Mouse (Mus musculus): ENCODE measurements around the gene Colq. TPM values are rescaled to one million over a fixed set of nuclear protein-coding genes. Genes with fewer than 3 reads are reported as not detected.

Gene Colq
- polyA plus RNA-seq, 1 experiment: 0.16 TPM

DNA sequence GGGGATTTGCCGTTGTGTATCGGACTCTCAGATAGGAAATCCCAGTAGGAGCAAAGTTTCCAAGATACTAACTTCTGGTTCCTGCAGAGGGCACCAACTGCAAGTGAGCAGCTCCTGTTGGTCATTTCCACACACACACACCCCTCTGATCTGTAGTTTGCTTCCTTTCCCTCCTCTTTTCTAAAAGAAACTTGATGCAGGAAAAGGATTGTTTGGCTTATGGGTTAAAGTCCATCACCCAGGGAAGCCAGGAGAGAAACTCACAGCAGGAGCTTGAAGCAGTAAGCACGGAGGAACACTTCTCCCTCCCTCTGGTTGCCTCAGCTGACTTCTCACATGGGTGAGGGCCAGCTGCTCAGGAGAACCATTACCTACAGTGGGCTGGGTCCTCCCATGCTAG is 72.0 kb downstream of the Colq start:
- peak; percentile 3 for DNase-seq (ENCODE audit: low read depth)

DNA sequence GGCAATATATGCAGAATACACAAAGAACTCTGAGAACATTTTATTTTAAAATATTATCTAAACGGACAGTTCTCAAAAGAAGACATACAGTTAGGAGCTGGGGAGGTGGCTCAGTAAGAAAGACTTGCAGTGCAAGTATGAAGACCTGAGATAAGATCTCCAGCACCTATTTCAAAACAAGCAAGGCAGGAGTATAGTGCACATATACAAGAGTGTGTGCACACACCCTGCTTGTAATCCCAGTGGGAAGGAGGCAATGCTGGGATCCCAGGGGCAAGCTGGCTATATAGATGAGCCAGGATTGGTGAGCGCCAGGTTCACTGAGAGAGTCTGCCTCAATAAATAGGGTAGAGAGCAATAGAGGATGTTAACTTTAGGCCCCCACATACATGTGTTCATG is 75.2 kb downstream of the Colq start:
- DNase-seq (ENCODE audit: low read depth): no peak

More for the DNA sequence above, 72.0 kb downstream of the Colq start:
- TF ChIP-seq CTCF (IDR thresholded peaks at IDR 0.05; ENCODE audit: borderline replicate concordance, extremely low read depth, insufficient read depth, insufficient read length): peak; percentile 25; the same call in 1 of the 2 replicates
- no peak for TF ChIP-seq POLR2A (IDR thresholded peaks at IDR 0.05; ENCODE audit: borderline replicate concordance, extremely low read depth, insufficient read depth, insufficient read length, poor library complexity, severe bottlenecking)

DNA sequence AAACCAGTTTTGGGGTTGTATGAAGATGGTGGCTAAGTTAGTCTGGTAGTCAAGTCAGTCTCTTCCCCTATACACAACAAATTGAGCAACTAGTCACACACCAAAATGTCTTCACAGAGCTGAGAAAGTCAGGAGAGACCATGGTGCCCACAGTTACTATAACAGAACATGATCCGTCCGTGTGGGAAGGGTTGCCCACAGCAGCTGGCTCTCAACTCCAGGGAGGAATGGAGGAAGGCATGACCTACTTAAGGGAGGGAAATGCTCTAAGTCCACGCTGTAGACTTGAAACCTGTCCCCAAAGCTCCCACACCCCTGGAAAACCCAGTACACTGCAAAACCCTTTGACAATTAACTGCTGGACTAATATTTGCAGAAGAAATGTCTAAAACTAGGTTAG is 80.8 kb downstream of the Colq start:
- no peak for DNase-seq (ENCODE audit: low read depth)
- TF ChIP-seq POLR2A (IDR thresholded peaks at IDR 0.05; ENCODE audit: borderline replicate concordance, extremely low read depth, insufficient read depth, insufficient read length, poor library complexity, severe bottlenecking) (no peak), CTCF (IDR thresholded peaks at IDR 0.05; ENCODE audit: borderline replicate concordance, extremely low read depth, insufficient read depth, insufficient read length) (no peak)

More for the DNA sequence above, 75.2 kb downstream of the Colq start:
- TF ChIP-seq POLR2A (IDR thresholded peaks at IDR 0.05; ENCODE audit: borderline replicate concordance, extremely low read depth, insufficient read depth, insufficient read length, poor library complexity, severe bottlenecking) (no peak), CTCF (IDR thresholded peaks at IDR 0.05; ENCODE audit: borderline replicate concordance, extremely low read depth, insufficient read depth, insufficient read length) (no peak)

DNA sequence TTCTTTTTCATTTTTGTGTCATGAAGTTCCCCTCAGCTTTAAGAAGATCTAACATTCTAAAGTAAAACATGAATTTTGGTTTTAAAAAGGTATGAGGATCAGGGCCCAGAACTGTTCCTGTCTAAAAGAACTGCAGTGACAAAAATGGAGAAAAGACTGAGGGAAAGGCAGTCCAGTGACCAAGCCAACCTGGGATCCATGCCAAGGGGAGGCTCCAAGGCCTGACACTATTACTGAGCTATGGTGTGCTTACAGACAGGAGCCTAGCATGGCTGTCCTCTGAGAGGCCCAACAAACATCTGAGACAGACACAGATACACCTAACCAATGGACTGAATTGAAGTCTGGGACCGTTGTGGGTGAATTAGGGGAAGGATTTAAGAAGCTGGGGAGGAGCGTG is 81.2 kb downstream of the Colq start:
- TF ChIP-seq POLR2A (IDR thresholded peaks at IDR 0.05; ENCODE audit: borderline replicate concordance, extremely low read depth, insufficient read depth, insufficient read length, poor library complexity, severe bottlenecking): no peak
- TF ChIP-seq CTCF (IDR thresholded peaks at IDR 0.05; ENCODE audit: borderline replicate concordance, extremely low read depth, insufficient read depth, insufficient read length): no peak
- DNase-seq (ENCODE audit: low read depth): peak; percentile 14

DNA sequence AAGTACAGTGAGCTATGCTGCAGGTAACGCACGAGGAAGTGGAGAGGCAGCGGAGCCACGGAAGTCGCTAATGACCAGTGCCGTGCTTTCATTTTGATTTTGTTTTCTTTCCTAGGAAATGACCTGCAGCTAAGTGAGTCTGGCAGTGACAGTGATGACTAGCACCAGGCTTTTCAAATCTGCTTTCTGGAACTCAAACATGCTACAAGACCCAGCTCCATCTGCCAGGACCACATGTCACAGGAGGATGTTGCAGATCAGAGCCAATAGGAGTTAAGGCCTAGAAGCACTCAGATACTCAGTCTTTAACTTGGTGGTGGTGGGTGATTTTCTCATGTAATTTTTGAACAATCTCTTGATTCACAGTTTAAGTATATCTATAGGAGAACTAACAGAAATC is 84.7 kb downstream of the Colq start:
- TF ChIP-seq POLR2A (IDR thresholded peaks at IDR 0.05; ENCODE audit: borderline replicate concordance, extremely low read depth, insufficient read depth, insufficient read length, poor library complexity, severe bottlenecking) (no peak), CTCF (IDR thresholded peaks at IDR 0.05; ENCODE audit: borderline replicate concordance, extremely low read depth, insufficient read depth, insufficient read length) (no peak)
- DNase-seq (ENCODE audit: low read depth): peak; percentile 55

DNA sequence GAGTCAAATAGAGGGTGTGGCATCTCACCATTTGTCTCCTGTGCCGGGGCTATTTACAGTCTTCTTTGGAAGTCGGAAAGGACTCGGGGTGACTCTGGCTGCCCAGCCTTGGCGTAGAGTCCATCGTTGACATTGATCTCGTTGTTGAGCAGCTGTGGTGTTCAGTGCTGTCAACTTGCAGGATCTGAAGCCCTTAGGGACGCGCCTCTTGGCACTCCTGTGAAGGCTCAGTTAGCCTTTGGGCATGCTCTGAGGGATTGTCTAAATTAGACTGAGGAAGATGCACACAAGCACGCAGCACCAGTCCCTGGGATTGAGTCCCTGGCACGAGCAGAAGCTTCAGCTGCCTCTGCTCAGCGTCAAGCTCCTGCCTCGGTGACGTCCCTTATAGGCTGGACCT is 87.7 kb downstream of the Colq start:
- DNase-seq (ENCODE audit: low read depth): no peak
- no peak for TF ChIP-seq CTCF (IDR thresholded peaks at IDR 0.05; ENCODE audit: borderline replicate concordance, extremely low read depth, insufficient read depth, insufficient read length)
- TF ChIP-seq POLR2A (IDR thresholded peaks at IDR 0.05; ENCODE audit: borderline replicate concordance, extremely low read depth, insufficient read depth, insufficient read length, poor library complexity, severe bottlenecking): no peak

DNA sequence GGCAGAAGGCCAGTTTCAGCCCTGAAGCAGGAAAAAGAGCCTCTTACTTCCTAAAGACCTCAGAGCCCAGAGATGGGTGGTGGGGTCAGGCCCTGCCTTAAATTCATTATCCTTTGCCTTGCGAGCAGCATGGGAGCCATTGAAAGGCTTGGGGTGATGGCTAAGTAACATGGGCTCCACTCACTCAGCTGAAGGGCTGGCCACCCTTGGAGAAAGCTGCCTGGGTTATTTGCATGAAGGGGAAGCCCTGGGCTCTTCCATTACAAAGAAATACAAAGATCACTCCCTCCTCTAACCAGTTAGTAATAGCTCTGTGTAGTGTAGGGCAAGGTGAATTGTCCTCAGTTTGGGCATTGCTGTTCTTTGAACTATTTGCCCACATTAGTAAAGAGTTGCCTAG is 91.6 kb downstream of the Colq start:
- DNase-seq (ENCODE audit: low read depth): no peak
- TF ChIP-seq POLR2A (IDR thresholded peaks at IDR 0.05; ENCODE audit: borderline replicate concordance, extremely low read depth, insufficient read depth, insufficient read length, poor library complexity, severe bottlenecking) (no peak), CTCF (IDR thresholded peaks at IDR 0.05; ENCODE audit: borderline replicate concordance, extremely low read depth, insufficient read depth, insufficient read length) (no peak)

DNA sequence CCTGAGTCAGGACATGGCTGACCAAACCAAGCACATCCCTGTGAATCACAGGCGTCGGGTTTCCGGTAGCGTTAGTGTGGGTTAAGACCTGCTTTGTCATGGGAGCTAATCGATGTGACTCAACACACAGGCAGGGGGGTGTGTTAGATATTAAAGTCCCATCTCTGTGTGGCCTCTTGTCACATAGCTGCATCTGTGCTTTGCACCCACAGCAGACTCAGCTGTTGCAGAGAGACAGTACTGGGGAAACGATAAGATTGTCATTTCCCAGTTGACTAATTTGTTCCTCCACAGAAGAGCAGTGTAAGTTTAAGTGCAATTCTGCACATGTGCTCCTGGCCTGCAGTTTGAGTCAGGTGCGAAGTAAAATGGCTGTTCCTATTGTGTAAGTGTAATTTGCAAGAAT is 94.9 kb downstream of the Colq start:
- TF ChIP-seq CTCF (IDR thresholded peaks at IDR 0.05; ENCODE audit: borderline replicate concordance, extremely low read depth, insufficient read depth, insufficient read length) (no peak), POLR2A (IDR thresholded peaks at IDR 0.05; ENCODE audit: borderline replicate concordance, extremely low read depth, insufficient read depth, insufficient read length, poor library complexity, severe bottlenecking) (no peak)

DNA sequence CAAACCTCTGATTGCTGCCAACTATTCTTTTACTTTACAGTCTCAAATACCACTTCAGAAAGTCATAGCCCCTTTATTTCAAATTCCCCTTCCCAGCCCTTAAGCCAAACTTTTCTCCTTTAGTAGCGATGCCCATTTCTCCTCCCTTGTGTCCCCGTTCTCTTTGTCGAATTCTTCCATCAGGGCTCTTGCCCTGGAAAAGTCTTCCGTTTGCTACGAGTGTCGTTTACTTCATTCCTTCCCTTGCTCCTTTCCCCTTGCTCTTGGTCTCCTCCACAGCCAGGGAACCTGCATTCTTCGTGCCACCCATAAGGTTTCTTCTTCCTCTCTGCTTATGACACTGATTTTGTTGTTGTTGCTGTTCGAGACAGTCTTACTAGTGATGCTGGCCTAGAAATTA is 95.6 kb downstream of the Colq start:
- TF ChIP-seq CTCF (IDR thresholded peaks at IDR 0.05; ENCODE audit: borderline replicate concordance, extremely low read depth, insufficient read depth, insufficient read length) (no peak), POLR2A (IDR thresholded peaks at IDR 0.05; ENCODE audit: borderline replicate concordance, extremely low read depth, insufficient read depth, insufficient read length, poor library complexity, severe bottlenecking) (no peak)
- DNase-seq (ENCODE audit: low read depth): no peak

More for the DNA sequence above, 94.9 kb downstream of the Colq start:
- DNase-seq (ENCODE audit: low read depth): no peak

DNA sequence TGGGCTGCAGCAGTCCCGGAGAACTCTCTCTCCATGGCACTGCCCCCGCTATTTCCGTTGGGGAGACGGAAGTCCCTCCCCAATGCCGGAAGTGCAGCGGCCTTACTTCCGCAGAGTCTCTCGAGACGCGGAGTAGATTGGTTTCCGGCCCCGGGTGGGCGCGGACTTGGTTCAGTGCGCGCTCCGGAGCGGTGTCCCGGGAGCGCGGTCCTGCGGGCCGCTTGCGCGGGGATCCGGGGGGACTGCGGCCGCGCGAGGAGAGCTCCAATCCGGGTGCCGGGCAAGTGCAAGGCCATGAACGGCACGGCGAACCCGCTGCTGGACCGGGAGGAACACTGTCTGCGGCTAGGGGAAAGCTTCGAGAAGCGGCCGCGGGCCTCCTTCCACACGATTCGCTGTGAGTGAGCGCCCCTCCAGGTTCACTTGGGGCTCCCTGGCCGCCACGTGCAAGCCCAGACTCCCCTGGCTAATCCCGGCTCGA is 96.1 kb downstream of the Colq start, which contains the start of gene Mettl6:
Gene Mettl6 (minus strand): TSS at position 66 of the 481 bp plus-strand sequence.
- no peak for TF ChIP-seq CTCF (IDR thresholded peaks at IDR 0.05; ENCODE audit: borderline replicate concordance, extremely low read depth, insufficient read depth, insufficient read length)
- TF ChIP-seq POLR2A (IDR thresholded peaks at IDR 0.05; ENCODE audit: borderline replicate concordance, extremely low read depth, insufficient read depth, insufficient read length, poor library complexity, severe bottlenecking): peak; percentile 85
- DNase-seq (ENCODE audit: low read depth): peak; percentile 97

DNA sequence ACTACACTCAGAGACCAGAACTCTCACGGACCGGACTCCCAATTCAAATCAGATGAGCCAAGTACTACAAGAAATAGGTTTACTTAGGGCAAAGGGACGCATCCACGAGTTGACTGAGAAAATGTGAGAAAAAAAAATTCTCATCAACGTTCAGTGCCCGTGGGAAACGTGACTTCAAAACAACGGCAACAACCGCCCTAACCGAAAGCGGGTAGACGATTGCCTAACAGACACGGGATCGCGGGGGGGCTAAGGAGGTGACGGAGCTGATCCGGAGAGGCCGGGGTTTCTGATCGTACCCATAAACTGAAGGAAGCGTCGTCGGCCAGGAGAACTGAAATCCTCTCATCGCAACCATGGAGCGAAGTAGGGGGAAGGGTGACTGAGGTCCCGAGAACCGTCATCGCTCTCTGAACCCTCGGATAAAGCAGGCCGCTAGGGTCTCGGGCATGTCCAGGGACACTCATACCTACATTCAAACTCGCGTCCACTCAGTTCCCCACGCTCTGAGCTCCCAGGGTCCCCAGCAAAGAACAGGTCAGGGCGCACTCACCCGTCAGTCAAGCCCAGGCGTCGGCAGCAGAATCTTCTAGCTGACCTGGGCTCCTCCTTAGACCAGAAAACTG is 96.7 kb downstream of the Colq start, which contains the start of gene Eaf1:
Gene Eaf1 (plus strand): TSS at position 51 of the 626 bp plus-strand sequence.
- TF ChIP-seq CTCF (IDR thresholded peaks at IDR 0.05; ENCODE audit: borderline replicate concordance, extremely low read depth, insufficient read depth, insufficient read length) (no peak), POLR2A (IDR thresholded peaks at IDR 0.05; ENCODE audit: borderline replicate concordance, extremely low read depth, insufficient read depth, insufficient read length, poor library complexity, severe bottlenecking) (no peak)
- no peak for DNase-seq (ENCODE audit: low read depth)

DNA sequence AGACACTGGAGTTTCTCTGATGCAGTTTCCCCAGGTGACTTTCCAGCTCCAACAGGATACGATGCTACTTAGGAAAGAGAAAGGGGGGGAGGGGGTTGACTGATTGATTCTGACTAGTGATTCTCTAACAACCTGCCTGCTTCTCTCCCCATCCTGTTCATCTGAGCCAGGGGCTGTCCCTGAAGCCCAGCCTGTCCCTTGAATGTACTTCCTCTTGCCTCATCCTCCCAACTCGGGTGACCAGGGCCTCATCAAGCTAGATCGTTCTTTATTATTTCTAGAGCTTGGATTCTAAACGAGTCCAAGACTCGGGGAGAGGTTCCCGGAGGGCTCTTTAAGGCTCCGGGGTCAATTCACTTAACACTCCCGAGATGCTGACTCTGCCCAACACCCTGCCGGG is 97.2 kb downstream of the Colq start:
- TF ChIP-seq CTCF (IDR thresholded peaks at IDR 0.05; ENCODE audit: borderline replicate concordance, extremely low read depth, insufficient read depth, insufficient read length) (no peak), POLR2A (IDR thresholded peaks at IDR 0.05; ENCODE audit: borderline replicate concordance, extremely low read depth, insufficient read depth, insufficient read length, poor library complexity, severe bottlenecking) (no peak)
- DNase-seq (ENCODE audit: low read depth): no peak
